Mouse (Mus musculus) adrenal gland, postnatal 25 days (tissue): ENCODE measurements around the gene Pank4. TPM values are rescaled to one million over a fixed set of nuclear protein-coding genes. Genes with fewer than 3 reads are reported as not detected.

ENCODE experiments used
- DNase-seq: peaks from one replicate; pipeline ENCODE4 v3.0.0; 2021; ENCODE audit warnings: mixed read lengths
- long read RNA-seq: library from polyadenylated mRNA; stranded (forward); transcript quantifications from one replicate; pipeline ENCODE4 v2.0.0, GENCODE M21; 2021
- total RNA-seq: library from RNA; stranded (reverse); gene quantifications from 2 replicates; pipeline ENCODE4 v1.2.3, GENCODE M21; 2021

Gene Pank4
- total RNA-seq, result 33.6 and 33.8 TPM in 2 replicates
- long read RNA-seq, transcript Pank4-201 (19 exons, 2,508 nt), result major isoform, 28 of 62 reads
- long read RNA-seq, partial matches to known transcripts, result 4 of 62 reads
- long read RNA-seq, other reads (novel, unspliced or antisense), result 30 of 62 reads

DNA sequence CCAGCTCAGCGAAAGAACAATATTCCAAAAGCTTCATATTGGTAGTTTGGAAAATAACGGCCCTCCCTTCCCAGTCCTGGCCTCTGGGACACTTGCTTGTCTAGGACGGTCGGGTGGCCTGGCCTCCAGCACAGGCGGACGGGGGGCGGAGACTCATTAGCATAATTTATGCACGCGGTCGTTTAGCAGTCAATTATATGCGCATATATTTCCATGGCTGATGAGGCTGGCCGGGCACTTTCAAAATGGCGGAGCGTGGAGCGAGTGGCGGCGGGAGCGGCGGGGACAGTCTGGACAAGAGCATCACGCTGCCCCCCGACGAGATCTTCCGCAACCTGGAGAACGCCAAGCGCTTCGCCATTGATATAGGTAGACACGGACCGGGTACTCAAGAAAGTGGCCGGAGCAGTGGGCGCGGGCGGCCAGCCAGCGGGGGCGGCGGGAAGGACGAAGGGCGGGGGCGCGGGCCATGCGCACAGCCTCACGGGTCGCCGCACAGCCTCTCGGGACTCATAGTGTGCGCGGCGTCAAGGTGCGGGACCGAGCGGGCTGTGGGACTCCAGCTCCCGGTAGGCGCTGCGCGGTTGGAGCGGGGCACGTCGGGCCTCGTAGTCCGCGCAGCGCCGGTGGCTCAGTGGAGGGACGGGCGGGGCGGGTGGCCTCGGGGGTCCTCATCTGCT lies at the start of gene Pank4:
Pank4 (plus strand) TSS at position 223 of the 680 bp plus-strand sequence.
- DNase-seq, result peak; percentile 89

DNA sequence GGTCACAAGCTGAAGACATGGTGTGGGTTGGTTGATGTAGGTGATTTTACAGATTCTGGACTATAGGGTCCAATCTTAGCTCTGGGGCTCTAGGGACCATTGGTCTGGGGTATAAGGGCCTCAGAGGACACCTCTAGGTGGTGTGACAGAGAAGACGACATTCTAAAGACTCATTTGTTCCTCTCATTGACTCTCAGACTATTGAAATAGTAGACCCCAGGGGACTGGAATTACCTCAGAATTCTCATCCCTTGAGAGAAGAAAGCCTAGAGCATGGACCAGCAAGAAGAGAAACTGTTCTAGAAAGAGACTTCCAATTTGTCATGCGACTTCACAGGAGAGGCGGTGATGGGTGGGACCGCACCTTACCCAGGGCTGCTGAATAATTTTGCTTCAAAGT lies 49.7 kb upstream of the Pank4 start:
- no peak for DNase-seq

DNA sequence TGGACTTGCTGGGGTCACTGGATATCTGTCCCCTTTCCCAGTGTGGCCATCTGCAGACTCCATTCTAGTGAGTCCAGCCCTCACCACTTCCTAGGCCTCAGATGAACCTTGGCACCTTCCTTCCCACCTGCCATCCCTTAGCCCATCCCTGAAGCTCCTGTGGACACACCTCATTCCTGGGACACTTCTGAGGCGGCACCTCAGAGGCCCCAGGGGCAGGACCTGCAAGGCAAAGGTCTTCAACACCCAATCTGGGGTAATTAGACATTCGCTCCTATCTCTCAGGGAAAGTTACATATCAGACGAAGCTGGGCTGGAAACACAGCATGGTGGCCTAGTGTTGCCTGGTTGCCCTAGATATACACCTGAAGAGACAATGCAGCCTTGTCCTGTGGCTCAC lies 49.2 kb upstream of the Pank4 start:
- no peak for DNase-seq

DNA sequence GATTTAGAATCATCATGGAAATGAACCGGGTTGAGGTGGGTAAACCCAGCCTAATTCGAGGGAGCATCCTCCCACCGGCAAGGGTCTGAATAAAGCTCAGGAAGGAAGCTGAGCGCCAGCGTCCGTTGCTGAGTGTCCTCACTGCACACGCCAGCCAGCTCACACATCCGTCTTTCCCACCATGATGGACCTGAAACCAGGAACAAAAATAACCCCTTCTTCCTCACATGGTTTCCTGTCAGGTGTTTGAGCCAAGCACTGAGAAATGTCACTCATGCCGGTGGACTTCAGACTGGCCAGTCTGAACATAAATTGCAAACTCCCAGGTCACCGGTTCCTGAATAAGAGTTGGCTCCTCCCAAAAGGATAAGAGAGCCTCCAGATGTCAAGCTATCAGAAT lies 48.6 kb upstream of the Pank4 start:
- DNase-seq, result no peak

DNA sequence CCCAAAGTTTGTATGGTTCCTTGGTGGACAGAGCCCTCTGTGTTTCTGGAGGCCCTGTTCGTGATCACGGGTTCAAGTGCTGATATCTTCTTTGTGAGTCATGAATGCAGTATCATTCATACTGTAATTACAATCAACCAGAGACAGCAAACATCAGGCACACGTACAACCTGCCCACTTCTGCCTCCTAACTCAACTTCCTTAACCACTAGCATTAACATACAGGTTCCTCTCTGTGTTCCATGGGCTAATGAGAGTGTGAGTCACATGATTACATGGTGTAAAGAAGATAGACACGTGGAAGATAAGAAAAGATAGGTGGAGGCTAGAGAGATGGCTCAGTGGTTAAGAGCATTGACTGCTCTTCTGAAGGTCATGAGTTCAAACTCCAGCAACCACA lies 47.3 kb upstream of the Pank4 start:
- DNase-seq, result no peak

DNA sequence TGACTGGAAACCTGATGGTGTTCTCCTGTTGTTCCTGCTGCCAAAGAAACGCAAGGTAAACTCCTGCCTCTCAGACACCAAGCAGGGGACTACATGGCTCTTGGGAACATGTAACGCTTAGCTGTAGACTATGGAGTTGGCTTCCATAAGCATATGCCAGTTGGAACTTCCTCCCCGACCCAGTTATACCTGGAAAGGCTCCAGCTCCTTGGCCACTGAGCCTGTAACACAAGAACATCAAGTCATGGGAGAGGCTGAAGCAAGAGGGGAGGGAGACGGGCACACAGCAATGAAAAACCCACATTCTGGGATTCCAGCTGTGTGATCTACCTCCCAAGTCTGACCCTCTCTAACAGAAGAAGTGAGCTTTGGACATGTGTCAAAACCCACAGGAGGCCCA lies 41.6 kb upstream of the Pank4 start:
- DNase-seq, result no peak

DNA sequence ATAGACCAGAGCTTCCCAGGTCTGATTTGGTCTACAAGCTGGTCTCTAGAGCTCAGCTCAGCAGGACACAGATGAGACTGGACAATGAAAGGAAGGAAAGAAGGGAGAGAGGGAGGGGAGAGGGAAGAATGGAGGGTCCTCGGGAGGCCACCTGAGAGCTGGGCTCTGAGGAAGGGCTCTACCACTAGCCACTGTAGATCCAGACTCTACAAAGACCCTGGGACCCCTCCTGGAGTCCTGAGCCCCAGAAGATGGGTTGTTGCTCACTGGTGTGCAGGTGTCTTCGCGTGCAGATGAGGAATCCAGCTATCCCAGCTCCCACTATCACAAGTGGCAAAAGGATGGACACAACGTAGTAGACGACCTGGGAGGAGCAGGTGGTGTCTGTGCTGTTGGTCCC lies 41.0 kb upstream of the Pank4 start:
- no peak for DNase-seq

DNA sequence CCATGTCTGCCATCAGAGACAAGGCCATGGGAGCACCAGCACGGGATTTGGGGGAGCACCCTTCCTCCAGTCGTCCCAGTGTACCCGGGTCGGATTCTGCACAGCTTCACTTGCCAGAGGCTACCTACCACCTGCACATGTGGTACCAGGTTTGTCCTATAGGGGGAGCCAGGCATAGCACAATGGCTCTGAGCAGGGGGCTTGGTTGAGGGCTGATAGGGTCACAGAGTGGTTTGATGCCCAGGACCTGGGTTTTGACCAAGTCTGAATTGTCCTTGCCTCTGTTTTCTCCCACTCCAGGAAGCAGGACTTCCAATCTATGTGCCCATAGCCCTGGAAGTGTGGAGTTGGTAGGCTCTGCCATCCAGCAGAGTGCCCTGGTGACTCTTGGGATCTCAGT lies 38.5 kb upstream of the Pank4 start:
- no peak for DNase-seq

DNA sequence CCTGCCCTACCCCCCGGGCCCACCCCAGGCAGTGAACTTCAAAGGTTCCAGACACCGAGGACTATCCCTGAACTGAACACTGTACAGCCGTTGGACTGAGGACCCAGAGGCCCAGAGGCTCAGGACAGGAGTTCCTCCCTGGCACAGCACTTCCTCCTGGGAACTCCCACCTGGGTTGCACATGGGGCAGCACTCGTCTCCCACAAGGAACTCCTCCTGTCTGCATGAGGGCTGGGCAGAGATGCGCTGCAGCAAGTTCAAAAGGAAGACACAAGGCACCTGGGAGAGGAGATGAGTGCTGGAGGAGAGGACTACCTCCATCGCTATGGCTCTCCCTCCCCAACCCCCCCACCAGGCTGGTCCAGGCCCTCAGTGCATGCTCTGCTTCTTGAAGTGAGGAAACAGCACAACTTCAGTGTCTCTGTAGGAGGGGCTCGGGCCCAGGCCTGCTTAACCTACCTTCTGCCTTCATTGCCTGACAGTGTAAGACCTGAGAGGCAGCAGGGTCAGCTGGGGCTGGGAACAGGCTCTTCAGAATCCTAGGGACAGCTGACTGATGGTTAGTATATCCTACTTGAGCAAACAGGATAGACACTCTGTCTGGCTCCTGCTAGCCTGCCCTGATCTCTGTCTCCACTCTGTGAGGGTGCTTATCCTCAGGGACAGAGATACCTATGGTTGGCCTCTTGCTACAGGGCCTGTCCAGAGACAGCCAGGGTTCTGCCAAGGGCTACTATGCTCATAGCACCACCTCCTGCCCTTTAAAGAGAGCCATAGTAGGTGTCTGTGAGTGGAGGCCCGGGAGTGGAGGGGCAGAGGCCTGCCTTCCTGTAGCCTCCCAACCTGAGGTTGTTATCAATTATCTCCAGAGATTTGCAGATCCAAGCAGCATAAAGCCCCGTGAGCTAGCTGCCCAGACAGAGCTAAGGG lies 36.7 kb upstream of the Pank4 start:
- no peak for DNase-seq

DNA sequence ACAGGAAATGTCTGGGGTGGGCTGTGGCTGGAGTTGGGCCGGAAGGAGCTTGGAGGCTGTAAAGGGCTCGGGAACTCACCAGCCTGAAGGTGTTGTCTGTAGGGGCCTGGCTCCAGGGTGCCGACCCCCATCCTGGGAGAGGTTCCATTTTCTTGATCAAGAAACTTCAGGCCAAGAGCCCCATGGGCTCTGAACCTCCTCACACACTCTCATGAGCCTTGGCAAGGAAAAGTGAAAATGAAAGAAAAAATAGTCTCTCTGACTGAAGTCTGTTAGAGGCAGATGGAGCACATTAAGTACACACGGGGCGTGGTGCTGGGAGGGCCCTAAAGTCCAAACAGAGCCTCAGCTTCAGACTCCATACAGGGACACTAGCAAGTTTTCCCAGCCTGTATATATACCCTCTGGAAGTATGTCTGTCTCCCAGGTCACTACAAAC lies 36.0 kb upstream of the Pank4 start:
- no peak for DNase-seq

DNA sequence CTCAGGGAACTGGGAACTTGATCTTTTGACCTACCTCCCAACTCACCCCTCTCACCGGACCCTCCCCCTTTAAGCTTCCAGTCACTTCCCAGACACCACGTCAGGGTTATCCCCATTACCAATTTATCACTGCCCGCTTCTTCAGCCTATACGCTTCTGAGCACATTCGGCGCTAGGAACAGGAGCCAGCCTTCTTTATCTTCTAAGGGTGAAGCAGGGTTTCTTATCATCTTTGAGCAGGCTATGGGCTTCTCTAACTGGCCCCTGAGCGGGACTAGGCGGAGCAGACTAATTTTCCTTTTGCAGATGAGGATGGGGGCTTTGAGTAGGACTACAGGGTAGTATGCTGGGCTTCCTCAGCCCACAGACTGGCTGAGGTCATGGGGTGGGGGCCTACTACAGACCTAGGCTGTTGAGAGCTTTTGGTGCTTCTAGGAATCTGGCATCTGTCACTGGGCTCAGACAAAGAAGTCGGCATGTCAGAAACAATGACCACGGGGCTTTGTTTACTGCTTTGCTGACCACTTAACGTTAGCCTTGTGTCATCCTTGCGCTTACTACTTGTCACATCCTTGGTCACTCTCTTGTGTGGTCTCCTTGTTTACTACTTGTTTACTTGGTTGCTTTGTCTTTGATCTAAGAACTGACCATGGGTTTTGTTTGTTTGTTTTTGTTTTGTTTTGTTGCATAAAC lies 35.4 kb upstream of the Pank4 start, which contains the start of gene Tnfrsf14:
Tnfrsf14 (minus strand) TSS at position 169 of the 693 bp plus-strand sequence.
- DNase-seq, result no peak

DNA sequence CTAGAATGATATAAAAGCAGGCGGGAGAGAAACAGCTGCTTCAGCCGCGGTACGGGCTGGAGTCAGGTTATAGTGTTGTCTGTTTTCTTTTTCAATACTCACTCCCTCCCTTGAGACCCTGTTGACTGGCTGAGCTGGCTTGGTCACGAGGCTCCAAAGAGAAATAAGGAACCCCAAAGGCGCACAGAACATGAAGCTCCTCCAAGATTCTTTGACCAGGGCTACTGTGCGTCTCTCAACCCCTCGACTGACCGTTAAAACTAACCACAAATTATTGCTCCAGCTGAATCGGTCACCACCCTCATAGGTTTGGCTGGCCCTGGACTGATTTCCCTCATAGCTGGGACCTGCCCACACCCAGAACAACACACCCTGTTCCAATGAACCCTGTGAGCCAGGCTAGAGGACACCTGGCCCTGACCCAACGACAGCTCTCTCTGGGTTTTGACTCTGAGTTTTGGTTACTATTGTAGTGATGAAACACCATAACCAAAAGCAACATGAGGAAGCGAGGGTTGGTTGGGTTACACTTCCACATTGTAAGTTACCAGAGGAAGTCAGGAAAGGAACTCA lies 34.7 kb upstream of the Pank4 start:
- DNase-seq, result no peak

DNA sequence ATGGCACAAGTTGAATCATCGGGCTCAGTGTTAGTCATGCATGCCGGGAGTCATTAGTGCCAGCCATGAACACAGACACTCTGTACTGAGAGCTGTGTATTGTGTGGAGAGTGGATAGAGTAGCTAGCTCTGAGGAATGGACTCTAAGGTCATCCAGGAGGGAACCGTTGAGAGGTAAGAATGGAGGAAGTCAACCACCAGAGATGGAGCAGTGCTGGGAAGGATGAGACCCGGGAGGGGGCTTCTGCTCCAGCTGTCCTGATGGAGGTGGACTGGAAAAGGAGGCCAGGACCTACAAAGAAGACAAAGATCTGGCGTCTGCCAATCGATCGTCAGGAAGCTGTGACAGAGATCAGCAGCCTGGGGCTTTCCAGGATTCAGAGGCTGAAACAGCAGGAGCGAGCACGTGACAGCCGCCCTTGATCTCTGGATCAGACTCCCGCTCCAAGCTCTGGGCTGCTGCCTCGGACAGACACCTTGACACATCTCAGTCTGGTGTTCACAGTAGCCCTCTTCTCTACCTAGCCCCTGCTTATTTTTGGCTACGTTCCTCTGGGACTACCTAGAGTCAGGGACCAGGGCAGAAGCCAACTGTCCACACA lies 30.5 kb upstream of the Pank4 start:
- no peak for DNase-seq

DNA sequence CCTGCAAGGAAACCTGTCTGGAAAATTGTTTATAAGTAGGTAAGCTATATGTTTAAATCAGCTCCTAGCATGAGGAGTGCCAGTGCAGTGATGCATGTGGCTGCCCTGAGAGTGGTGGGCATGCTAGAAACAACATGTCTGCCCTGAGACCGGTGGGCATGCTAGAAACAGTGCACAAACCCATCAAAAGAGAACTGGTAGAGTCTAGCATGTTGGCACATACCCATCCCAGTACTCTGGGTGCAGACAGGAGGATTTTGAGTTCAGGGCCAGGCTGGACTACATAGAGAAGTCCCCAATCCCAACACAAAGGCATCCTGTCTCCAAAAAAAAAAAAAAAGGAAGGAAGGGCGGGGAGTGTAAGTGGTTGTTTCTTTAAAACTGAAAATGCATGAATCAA lies 29.1 kb upstream of the Pank4 start:
- no peak for DNase-seq

DNA sequence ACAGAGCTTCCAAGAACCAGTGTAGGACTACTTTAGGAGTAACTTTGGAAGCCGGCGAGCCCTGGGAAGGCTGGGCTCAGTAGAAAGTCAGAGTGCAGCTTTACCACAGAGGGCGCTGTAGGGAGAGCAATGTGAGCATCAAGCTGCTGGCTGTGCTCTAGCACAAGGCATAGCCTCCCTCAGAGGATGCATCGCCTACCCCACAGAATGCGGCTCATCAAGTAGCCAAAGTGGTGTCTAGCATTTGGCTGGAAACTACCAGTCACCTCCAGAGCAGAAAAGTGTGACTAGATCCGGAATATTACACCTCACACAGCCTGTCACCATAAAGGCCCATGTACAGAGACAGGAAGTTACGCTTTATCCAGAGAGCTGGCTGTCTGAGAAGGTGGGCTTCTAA lies 28.1 kb upstream of the Pank4 start:
- DNase-seq, result no peak

DNA sequence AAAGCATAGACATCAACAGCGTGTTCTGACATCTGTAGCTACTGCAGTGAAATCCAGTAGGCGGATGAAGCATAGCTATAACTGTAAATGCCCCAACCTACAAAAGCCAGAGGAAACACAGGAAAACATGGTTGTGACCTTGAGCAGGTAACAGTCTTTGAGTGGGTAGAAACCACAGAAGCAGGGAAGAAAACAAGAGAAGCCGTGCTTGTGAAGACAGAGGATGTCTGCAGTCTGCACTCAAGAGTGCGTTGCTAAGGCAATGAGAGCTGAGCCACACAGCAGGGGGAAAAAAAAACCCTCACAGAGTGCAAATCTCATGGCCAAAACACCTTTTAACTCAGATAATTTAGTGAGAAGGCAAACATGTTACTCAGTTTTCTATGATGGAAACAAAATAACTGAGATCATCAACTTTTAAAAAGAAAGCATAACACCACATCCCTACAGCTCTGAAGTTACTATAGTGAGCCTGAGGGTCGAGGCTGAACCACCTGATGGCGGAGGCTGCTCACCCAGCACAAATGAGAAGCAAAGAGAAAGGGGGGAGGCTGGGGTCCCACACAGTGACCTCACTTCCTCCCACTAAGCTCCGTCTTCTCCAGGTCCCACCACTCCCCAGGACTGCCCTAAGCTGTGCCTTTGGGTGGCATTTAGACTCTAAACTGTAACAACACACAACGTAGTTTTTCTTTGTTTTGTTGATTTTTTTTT lies 27.2 kb upstream of the Pank4 start:
- DNase-seq, result no peak

DNA sequence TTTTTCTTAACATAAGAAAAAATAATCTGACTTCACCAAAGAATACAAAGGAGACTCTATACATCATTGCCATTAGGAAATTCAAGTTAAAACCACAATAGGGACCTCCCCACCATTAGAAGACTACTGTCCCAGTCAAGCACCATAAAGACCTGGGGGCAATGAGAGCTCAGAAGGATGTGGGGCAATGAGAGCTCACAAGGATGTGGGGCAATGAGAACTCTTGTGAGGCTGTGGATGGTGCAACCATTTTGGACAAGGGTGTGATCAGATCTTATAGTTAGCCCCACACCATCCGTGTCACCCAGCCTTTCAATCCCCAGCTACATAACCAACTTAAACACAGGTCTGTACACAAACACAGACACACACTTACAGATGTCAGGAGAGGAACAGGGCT lies 26.2 kb upstream of the Pank4 start:
- DNase-seq, result no peak

DNA sequence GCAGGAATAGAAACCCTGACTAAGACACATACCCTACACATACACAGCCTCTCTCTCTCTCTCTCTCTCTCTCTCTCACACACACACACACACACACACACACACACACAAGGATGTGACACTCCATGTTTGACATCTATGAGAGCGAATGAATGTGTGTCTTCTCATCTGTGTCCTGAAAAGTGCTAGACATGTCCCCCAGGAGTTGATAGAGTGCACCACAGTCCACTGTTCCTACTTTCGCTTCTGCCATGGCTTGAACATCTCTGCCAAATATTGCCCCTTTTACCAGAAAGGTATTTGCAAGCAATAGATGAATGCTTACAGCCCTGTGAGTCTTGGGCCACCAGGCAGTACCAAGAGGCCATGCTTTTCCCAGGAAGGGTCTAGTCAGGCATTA lies 23.8 kb upstream of the Pank4 start:
- DNase-seq, result no peak

DNA sequence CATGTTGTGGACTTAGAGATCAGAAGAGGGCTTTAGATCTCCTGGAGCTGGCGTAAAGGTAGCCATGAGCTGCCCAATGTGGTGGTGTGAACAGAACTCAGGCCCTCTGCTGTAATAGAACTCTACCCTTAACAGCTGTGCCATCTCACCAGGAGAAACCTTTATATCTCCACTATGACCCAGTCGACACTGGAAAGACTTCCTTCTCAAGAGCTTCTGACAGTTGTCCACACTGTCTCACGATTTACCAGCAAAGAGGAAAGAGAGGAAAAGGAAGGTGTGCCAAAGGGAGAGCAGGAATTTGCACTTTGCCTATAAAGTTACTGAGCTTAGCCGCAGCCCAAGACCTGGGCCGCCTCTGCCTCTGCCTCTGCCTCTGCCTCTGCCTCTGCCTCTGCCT lies 22.1 kb upstream of the Pank4 start:
- no peak for DNase-seq

DNA sequence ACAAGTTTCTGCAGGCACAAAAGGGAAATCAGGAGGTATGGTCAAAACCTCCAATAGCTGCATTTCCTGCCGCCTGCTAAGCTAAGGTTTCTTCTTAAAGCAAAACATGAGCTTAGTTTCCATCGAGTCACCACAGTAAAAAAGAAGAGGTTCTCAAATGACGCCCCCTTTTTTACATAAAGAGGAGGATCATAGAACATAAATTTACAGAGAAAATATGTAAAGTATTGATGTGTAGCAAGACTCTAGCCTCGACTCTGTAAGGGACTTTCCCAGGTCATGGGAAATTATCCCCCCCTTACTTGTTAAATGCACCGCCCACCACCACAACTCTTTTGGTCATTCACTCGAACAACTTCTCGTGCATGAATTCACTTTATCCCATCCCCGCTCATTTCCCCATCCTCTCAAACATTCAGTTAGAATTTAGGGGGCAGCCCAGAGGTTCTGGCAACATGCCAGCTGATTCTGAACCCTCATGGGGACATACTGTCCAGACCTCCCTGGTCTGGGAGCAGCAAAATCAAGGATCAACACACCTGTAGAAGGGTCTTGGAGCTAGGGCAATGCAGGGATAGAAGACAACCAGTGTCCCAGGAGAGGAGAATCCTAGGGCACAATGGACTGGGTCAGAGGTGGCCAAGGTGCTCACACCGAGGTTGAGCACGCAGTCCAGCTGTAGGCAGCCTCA lies 21.1 kb upstream of the Pank4 start:
- DNase-seq, result no peak
